Mouse (Mus musculus): ENCODE measurements around the gene Klf4.

DNA sequence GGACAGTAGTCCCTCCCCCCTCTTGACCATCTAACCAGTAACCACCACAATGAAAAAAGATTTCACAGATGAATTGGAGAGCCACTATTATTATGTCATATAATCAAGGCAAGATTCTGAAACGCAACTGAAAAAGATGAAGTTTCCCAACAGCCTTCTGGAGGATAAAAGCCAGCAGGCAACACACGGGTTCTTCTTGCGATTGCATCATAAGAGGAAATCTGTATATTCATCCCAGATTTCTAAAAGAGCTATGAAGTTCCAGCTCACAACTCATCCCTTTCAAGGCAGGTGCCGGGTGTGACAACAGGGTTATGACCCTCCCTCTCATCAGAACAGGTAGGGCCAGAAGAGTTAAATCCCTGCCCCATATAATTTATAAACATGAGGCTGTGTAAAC lies 2.2 kb upstream of the Klf4 start:
- TF ChIP-seq CTCF (IDR thresholded peaks at IDR 0.05; ENCODE audit: low read depth) (no peak), EP300 (IDR thresholded peaks at IDR 0.05; ENCODE audit: low read depth) (no peak)

Data from liver, embryonic 14.5 days (tissue).